Mouse (Mus musculus) layer of hippocampus, adult 2 months (tissue): ENCODE data around the gene Psmb7. TPM values are rescaled to one million over a fixed set of nuclear protein-coding genes. Genes with fewer than 3 reads are reported as not detected.

Experiments used
- DNase-seq, 2 experiments: peaks; one replicate each; pipeline ENCODE4 v3.0.0; 2022; ENCODE audit warnings: low spot score in 2 of 2
- H3K27ac ChIP-seq: fragments of 200-600 bp; 2 replicates; pipeline ENCODE4 v1.8.1; 2022
- H3K4me3 ChIP-seq: fragments of 200-600 bp; 2 replicates; pipeline ENCODE4 v1.8.1; 2022; ENCODE audit warnings: mild to moderate bottlenecking
- CTCF ChIP-seq: fragments of 200-600 bp; conservative IDR thresholded peaks from 2 replicates; pipeline ENCODE4 v1.8.1; 2022; ENCODE audit warnings: antibody characterized with exemption, mild to moderate bottlenecking, moderate library complexity
- total RNA-seq, 2 experiments: library from RNA; stranded (reverse); gene quantifications; 2 replicates each; pipeline ENCODE4 v1.2.3; 2021

Gene Psmb7
- total RNA-seq, 2 experiments from 2014 or later = 186 to 198 TPM

DNA sequence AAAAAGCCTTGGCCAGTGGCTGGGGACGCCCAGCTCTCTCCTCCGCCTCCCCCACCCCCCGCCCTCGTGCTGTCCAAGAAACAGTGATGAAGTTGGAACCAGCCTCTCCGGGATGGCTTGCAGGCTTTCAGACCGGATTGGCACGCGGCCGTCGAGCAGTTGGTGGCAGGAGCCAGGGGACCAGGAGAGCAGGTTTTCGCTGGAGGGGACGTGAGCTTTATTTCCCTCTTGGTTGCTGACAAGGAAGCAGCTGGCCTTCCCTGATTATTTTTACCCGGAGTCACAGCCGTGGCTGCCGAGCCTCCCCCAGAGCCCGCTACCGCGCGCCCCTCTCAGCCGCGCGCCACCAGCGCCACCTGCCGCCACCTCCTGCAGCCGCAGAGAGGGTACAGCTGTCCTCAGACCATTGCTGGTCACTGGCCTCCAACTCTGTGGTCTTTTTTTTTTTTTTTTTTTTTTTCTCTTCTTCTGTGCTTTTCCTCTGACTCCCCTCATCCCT lies 14.5 kb upstream of the Psmb7 start:
- Histone ChIP-seq H3K4me3 (peak overlapping the region; percentile 48), H3K27ac (peak overlapping the region; percentile 88)
- DNase-seq = peak; percentile 69 to 87
- TF ChIP-seq CTCF = peak; percentile 90

DNA sequence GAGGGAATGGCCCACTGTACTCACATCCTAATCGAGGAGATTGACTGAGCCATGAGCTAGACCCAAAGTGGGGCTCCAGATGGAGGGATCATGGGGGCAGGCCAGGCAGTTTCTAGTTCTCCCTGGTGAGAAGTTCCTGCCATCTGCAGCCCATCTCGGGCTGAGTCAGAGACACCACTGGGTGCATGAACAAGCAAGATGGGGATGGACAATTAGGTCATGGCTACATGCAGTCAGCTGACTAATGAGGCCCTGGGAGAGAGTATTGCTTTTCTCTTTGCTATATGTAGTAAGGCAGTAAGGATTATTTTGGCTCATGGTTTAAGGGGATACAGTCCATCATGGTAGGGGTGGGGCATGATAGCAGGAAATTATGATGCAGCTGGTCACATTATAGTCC lies 9.8 kb upstream of the Psmb7 start:
- no peak overlapping the region for H3K4me3 ChIP-seq
- no peak overlapping the region for H3K27ac ChIP-seq
- no peak for TF ChIP-seq CTCF
- no peak for DNase-seq

DNA sequence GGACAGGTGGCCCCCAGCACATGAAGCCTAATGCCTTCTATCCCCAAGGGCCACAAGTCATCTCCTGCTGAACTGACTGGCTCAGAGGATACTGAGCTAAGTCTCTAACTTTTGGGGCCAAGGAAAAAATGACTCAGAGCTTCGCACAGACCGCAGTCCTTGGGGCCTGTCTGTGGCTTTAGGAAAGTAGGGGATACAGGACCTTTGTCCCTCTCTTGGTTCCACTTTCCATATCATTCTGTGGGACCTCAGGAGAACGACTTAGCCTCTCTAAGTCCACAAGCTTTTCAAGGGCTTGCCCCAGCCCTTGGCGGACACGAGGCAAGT lies 9.4 kb upstream of the Psmb7 start:
- DNase-seq = no peak
- Histone ChIP-seq H3K27ac (no peak overlapping the region), H3K4me3 (no peak overlapping the region)
- no peak for TF ChIP-seq CTCF

DNA sequence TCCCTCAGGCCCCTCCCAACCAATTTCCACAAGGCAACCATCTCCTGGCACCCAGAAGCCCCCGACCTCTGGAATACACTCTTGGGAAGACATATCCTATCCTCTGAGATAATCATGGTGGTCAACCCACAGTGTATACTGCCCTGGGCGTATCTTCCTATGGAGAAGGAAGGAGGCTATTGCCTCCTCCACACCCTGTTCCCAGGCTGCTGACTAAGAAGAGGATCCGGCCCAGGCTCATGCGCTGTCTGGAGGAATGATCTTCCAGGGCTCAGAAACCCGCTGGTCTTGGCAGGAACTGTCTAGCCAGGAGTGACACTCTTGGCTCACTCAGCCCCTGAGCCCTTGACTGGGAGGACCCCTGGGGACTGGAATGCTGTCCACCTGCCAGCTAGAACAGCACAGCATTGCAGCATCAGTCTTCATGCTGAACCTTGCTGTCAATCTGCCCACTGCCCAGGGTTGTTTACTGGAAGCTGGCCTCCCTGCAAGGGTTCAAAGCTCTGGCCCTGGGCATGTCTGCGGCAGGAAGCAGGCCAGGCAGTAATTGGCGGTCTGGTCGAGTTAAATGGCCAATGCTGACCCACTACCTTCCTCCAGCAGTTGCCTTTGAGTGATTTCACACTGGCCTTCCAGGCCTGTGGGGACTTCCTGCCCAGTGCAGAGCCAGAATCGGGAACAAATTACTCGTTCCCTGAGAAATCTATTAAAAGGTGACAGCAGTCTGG lies 8.8 kb upstream of the Psmb7 start:
- no peak overlapping the region for H3K4me3 ChIP-seq
- no peak for TF ChIP-seq CTCF
- no peak overlapping the region for H3K27ac ChIP-seq
- DNase-seq = no peak

DNA sequence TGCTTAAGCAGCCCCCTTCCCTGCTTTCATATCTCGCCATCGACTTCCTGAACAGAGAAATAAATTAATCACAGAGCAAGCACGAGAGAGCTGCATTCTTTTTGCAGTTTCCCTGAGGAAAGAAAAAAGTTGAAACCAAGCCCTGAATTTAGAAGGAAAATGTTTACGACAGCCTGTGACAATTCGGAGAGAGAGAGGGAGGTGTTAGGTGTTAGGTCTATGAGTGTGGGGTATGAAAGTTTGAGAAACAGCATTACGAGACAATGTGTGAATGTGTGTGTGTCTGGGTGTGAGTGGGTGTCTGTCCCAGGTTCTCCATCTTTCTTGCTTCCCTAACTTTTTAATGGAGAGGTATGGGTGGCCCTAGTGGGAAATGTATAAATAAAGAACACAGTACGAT lies 8.2 kb upstream of the Psmb7 start:
- TF ChIP-seq CTCF = no peak
- Histone ChIP-seq H3K4me3 (no peak overlapping the region), H3K27ac (no peak overlapping the region)
- DNase-seq = no peak

DNA sequence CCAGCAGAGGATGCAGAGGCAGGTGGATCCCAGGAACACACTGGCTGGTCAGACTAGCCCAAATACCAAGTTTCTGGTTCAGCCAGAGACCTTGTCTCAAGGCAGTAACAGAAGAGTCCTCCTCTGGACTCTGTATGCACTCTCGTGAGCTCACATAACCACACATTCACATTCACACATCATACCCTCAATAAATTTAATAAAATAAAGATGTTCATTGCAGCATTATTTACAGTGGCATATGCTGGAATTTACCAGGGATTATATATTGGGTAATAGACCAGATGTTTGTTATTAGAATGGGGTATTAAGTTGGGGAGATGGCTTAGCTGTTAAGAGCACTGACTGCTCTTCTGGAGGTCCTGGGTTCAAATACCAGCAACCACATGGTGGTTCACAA lies 6.5 kb upstream of the Psmb7 start:
- Histone ChIP-seq H3K27ac (no peak overlapping the region), H3K4me3 (no peak overlapping the region)
- DNase-seq = no peak
- TF ChIP-seq CTCF = no peak; the same call in 1 of the 2 replicates

DNA sequence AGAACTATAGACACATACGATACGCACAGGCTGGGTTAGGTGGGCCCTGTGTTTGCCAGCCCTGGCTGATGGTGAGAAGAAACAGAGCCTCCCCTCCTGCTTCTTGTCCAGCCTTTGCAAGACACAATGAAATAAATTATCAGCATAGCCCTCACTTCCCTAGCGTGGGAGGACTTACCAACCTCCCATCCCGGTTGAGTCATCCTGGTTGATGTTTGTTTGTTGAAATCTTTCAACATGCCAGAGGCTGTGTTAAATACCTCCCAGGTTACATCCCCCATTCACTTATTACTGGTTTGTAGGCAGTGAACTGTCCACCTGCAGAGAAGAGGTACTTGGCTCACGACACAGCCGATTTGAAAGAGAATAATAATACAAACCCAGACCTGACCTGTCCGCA lies 3.8 kb upstream of the Psmb7 start:
- Histone ChIP-seq H3K4me3 (no peak overlapping the region), H3K27ac (peak overlapping the region; percentile 86)
- DNase-seq = no peak
- TF ChIP-seq CTCF = no peak

DNA sequence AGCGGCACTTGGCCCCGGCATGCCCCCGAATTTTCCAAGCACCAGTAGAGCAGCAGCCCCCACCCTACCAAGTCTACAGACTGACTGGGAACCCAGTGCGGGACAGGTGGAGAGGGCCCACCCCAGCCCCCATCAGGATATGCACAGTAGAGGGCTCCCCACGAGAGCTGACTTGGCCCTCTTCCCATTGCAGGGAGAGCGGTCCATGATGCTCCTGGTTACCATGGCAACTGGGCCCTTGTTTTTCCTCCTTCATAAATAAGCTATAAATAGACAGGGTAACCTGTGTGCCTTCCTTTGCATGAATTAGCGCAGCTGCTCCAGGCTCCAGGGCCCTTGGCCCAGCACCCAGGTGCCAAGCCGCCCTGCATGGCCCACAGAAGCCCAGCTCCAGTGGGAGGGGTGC lies 3.3 kb upstream of the Psmb7 start:
- peak overlapping the region; percentile 86 for H3K27ac ChIP-seq
- peak; percentile 55 to 61 for DNase-seq
- no peak for TF ChIP-seq CTCF
- no peak overlapping the region for H3K4me3 ChIP-seq

DNA sequence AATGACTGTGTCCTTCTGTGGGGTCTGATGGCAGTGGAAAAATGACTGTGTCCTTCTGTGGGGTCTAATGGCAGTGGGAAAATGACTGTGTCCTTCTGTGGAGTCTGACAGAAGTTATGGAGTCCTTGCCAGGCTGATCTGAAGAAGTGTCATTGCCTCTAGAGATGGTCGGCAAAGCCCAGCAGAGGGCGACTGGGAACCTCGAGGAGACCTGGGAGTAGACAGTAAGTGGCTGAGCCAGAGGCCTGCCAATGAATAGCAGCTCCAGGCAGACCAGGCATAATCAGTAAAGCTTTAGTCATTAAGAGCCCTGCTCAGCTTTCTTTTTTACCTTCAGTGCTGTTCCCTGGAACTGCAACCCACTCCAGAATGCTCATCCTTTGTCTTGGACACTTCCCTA lies 2.0 kb upstream of the Psmb7 start:
- peak; percentile 82 for TF ChIP-seq CTCF
- Histone ChIP-seq H3K4me3 (no peak overlapping the region), H3K27ac (peak overlapping the region; percentile 49)
- peak; percentile 66 to 70 for DNase-seq

DNA sequence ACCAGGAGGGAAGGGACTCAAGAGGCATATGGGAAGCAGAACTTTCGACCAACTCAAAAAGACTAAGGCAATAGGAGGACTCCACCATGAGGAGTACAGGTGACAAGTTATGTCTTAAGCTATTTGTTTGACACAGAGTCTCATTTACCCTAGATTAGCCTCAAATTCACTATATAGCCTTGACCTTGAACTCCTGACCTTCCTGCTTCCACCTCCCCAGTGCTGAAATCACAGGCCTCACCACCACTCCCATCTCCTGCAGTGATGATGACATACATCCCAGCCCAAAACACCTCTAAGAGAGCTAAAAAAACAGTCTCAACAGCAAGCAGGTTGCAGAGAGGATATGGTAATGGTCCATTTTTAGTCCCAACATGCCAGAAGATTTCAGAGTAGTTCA lies 2.1 kb downstream of the Psmb7 start:
- TF ChIP-seq CTCF = no peak
- Histone ChIP-seq H3K27ac (no peak overlapping the region), H3K4me3 (no peak overlapping the region)
- no peak for DNase-seq

DNA sequence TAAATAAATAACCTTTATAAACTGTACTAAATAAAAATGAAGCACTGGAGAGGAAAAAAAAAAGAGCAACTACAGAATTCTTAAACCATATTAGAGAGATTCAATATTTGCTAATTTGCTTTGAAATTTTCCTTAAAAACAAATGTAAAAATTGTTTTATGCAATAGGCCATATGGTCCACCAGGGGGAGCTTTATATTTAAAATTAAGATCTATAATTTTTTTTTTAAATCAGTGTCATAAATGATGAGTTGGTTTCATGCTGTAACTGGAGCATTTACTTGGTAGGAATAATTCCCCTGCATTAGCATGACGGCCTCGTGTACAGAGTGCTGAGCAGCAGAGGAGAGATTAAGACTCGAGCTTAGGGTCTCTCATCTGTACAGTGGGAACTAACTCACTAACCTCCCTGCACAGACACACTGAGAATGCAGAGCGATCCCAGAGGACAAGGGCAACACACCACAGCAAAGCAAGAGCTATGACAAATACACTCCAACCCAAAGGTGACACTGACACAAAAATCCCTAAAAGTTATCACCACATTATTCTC lies 6.1 kb downstream of the Psmb7 start:
- DNase-seq = no peak
- TF ChIP-seq CTCF = peak; percentile 86
- Histone ChIP-seq H3K27ac (no peak overlapping the region), H3K4me3 (no peak overlapping the region)

DNA sequence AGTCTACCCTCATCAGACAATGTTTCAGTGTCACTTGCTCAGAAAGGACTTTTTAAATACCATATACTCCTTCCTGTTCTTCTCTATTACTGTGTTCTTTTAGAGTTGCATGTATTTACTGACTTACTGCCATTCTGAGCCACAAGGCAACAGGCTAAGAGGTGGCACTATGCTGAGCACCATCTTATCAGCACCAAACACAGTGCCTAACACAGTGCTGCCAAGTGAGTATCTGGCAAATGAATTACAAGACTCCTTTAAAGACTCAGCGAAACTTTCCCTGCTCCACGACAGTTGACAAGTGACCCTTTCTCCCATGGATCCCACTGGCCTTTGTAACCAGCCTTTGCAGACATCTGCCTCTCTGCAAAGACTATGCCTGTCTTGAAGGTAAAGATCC lies 13.3 kb downstream of the Psmb7 start:
- H3K4me3 ChIP-seq = no peak overlapping the region
- DNase-seq = no peak
- no peak overlapping the region for H3K27ac ChIP-seq
- no peak for TF ChIP-seq CTCF

DNA sequence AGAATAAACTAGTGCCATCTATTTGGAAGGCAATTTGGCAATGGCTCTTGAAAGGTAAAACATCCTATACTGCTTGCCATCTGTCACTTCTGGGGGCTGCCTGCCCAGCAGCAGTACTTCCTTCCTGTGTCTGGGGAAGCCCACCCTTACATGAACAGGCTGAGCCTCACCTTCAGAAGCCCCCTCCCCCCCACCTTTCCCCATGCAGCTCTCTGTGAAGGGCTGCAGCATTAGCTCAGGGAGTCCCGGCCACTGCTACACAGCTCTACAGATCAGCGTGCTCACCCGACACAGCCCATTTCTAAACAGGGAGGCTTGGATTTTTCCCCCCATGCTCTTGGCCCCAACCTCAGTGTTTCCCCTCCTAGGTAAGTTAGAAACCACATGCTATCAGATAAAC lies 14.4 kb downstream of the Psmb7 start:
- TF ChIP-seq CTCF = no peak
- no peak for DNase-seq
- Histone ChIP-seq H3K4me3 (no peak overlapping the region), H3K27ac (no peak overlapping the region)

DNA sequence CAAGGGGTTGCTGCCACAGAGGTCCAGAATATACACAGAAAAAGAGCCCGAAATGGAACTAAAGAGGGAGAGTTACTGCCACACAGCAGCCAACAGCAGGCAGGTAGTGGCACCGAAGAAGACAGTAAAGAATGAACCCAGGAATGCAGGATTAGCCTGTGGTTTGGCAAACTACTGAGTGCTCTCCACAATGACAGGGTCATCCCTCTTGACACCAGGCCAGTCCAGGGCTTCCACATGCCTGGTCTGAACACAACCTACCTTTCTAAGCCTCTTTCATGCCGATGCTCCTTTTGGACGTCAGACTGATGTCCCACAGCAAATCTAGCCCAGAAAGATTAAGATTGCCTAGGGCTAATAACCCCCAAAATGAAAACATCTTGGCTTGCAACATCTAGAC lies 15.1 kb downstream of the Psmb7 start:
- TF ChIP-seq CTCF = no peak
- no peak overlapping the region for H3K4me3 ChIP-seq

More for the DNA sequence above, 15.1 kb downstream of the Psmb7 start:
- DNase-seq = no peak
- H3K27ac ChIP-seq = no peak overlapping the region
